9 mouse cellular contexts compared by ENCODE assay signal in genomic region chr7:127194011-127194632, GRCm38 (mm10). TPM values are rescaled to one million over a fixed set of nuclear protein-coding genes. Genes with fewer than 3 reads are reported as not detected.
DNase-seq lines count a peak whose midpoint lies in the region; ATAC-seq and TF ChIP-seq lines count a peak whose summit lies in the region.
"Had no signal": no experiment of that assay in that cellular context is flagged by ENCODE, and none has a peak within 500 bp of the region (broad histone marks: within the 10 kb centered on the region; RNA-seq: fewer than 3 reads in every experiment).

No protein-coding gene starts in this region.

- ATAC-seq in erythroblast, adult 5-6 weeks (replicated peaks; ENCODE audit: low FRiP score, poor library complexity, severe bottlenecking), result no peak
- no peak for ATAC-seq in lung, postnatal 0 days
- no peak for ATAC-seq in limb, embryonic 12.5 days (ENCODE audit: insufficient number of reproducible peaks, insufficient read depth, low FRiP score, low TSS enrichment, low read depth)
- no peak for ATAC-seq in neural tube, embryonic 15.5 days (ENCODE audit: low FRiP score)

- H3K27me3 ChIP-seq in erythroblast, embryonic 14.5 days (ENCODE audit: control insufficient read depth), result no peaks in the 10 kb centered on the region
- H3K27me3 ChIP-seq in lung, postnatal 0 days (replicated peaks; ENCODE audit: insufficient read depth, low read length), result no peaks in the 10 kb centered on the region
- no peaks in the 10 kb centered on the region for H3K27me3 ChIP-seq in limb, embryonic 12.5 days
- no peaks in the 10 kb centered on the region for H3K27me3 ChIP-seq in neural tube, embryonic 15.5 days (replicated peaks)

- no peak for TF ChIP-seq CTCF in lung, postnatal 0 days (IDR thresholded peaks at IDR 0.05)

- H3K9ac ChIP-seq in lung, postnatal 0 days (replicated peaks; ENCODE audit: low read depth), result 0 out of 2 replicates have a peak overlapping the region, but pooled peaks have one; percentile 1
- H3K9ac ChIP-seq in limb, embryonic 12.5 days (replicated peaks), result peak overlapping the region; percentile 69; the same call in 1 of the 2 replicates
- peak overlapping the region; percentile 78; the same call in 1 of the 2 replicates for H3K9ac ChIP-seq in neural tube, embryonic 15.5 days (replicated peaks)

- peaks cover 47% of the 10 kb centered on the region for H3K4me1 ChIP-seq in erythroblast, embryonic 14.5 days (ENCODE audit: control insufficient read depth)
- H3K4me1 ChIP-seq in lung, postnatal 0 days (ENCODE audit: insufficient read depth, low read depth, low read length), result peaks cover 3% of the 10 kb centered on the region; the same call in 1 of the 2 replicates
- peaks cover 20% of the 10 kb centered on the region for H3K4me1 ChIP-seq in limb, embryonic 12.5 days (replicated peaks)
- H3K4me1 ChIP-seq in neural tube, embryonic 15.5 days, result peaks cover 34% of the 10 kb centered on the region

- H3K4me2 ChIP-seq in lung, postnatal 0 days (replicated peaks; ENCODE audit: low read depth, low read length), result no peak overlapping the region
- peak overlapping the region; percentile 74 for H3K4me2 ChIP-seq in limb, embryonic 12.5 days
- H3K4me2 ChIP-seq in neural tube, embryonic 15.5 days, result peak overlapping the region; percentile 91

- H3K9me3 ChIP-seq in erythroblast, embryonic 14.5 days (ENCODE audit: control insufficient read depth, low read length), result no peaks in the 10 kb centered on the region
- no peaks in the 10 kb centered on the region for H3K9me3 ChIP-seq in lung, postnatal 0 days (ENCODE audit: low read length)
- H3K9me3 ChIP-seq in limb, embryonic 12.5 days, result no peaks in the 10 kb centered on the region
- no peaks in the 10 kb centered on the region for H3K9me3 ChIP-seq in neural tube, embryonic 15.5 days (replicated peaks)

- no peak for TF ChIP-seq EP300 in lung, postnatal 0 days (IDR thresholded peaks at IDR 0.05)

- DNase-seq in lung, postnatal 0 days (ENCODE audit: low spot score), result no peak
- DNase-seq in lung, postnatal 36 days, result no peak
- DNase-seq in urinary bladder, postnatal 4 days (ENCODE audit: low spot score in 2 of 2), result no peak
- no peak for DNase-seq in adrenal gland, postnatal 36 days
- DNase-seq: adrenal gland, adult 8-10 months had no signal

- peaks cover 80% of the 10 kb centered on the region for H3K36me3 ChIP-seq in erythroblast, embryonic 14.5 days (ENCODE audit: control insufficient read depth)
- peaks cover 17% of the 10 kb centered on the region; the same call in 1 of the 2 replicates for H3K36me3 ChIP-seq in lung, postnatal 0 days (ENCODE audit: insufficient read depth, low read length)
- peaks cover 62% of the 10 kb centered on the region for H3K36me3 ChIP-seq in limb, embryonic 12.5 days
- peaks cover 57% of the 10 kb centered on the region for H3K36me3 ChIP-seq in neural tube, embryonic 15.5 days

- H3K4me3 ChIP-seq in erythroblast, embryonic 14.5 days (replicated peaks), result peak overlapping the region; percentile 14
- H3K4me3 ChIP-seq in lung, postnatal 0 days (ENCODE audit: low read depth, low read length), result no peak overlapping the region
- peak overlapping the region; percentile 56 for H3K4me3 ChIP-seq in limb, embryonic 12.5 days (replicated peaks)
- H3K4me3 ChIP-seq in neural tube, embryonic 15.5 days (replicated peaks), result peak overlapping the region; percentile 87; the same call in 1 of the 2 replicates

- WGBS in lung, postnatal 0 days, result 88% methylated on average over 17 of the region's 17 CpGs
- 92% methylated on average over 17 of the region's 17 CpGs for WGBS in limb, embryonic 12.5 days
- 95% methylated on average over 17 of the region's 17 CpGs for WGBS in neural tube, embryonic 15.5 days

- H3K27ac ChIP-seq in lung, postnatal 0 days (ENCODE audit: low read length), result no peak overlapping the region
- H3K27ac ChIP-seq in limb, embryonic 12.5 days, result no peak overlapping the region
- no peak overlapping the region for H3K27ac ChIP-seq in neural tube, embryonic 15.5 days (replicated peaks)

RNA-seq across cellular contexts. Expression of gene Cd2bp2, which starts 1.7 kb away (rescaled TPM):
- polyA plus RNA-seq in erythroblast, embryonic 14.5 days (2012), result 6.9 and 9.2 TPM in 2 replicates
- total RNA-seq in erythroblast, adult 5-6 weeks (2015; ENCODE audit: low replicate concordance), result 8.4 and 36.9 TPM in 2 replicates
- 17.9 and 22.9 TPM in 2 replicates for total RNA-seq in erythroblast, adult 5-6 weeks (2017; ENCODE audit: low replicate concordance)
- polyA plus RNA-seq in lung, postnatal 0 days (2015; fragmentation: Nextera tagmentation; extraction: Ambion mirVana), result 28.4 and 29.6 TPM in 2 replicates
- polyA plus RNA-seq in limb, embryonic 12.5 days (2016; fragmentation: Nextera tagmentation; extraction: Ambion mirVana), result 86.5 and 91.8 TPM in 2 replicates
- 64.2 and 65.8 TPM in 2 replicates for polyA plus RNA-seq in neural tube, embryonic 15.5 days (2015; fragmentation: Nextera tagmentation; extraction: Ambion mirVana)
- total RNA-seq in adrenal gland, postnatal 36 days (2021), result 10 to 100 TPM; 59.3 to 61.0 TPM

RNA-seq across cellular contexts. Expression of gene Tbc1d10b, which starts 14.1 kb away (rescaled TPM):
- polyA plus RNA-seq in erythroblast, embryonic 14.5 days (2012), result 9.3 and 10.4 TPM in 2 replicates
- total RNA-seq in erythroblast, adult 5-6 weeks (2015; ENCODE audit: low replicate concordance), result 8.1 and 23.0 TPM in 2 replicates
- total RNA-seq in erythroblast, adult 5-6 weeks (2017; ENCODE audit: low replicate concordance), result 77.5 and 122 TPM in 2 replicates
- 14.4 and 15.0 TPM in 2 replicates for polyA plus RNA-seq in lung, postnatal 0 days (2015; fragmentation: Nextera tagmentation; extraction: Ambion mirVana)
- polyA plus RNA-seq in limb, embryonic 12.5 days (2016; fragmentation: Nextera tagmentation; extraction: Ambion mirVana), result 40.9 and 45.3 TPM in 2 replicates
- polyA plus RNA-seq in neural tube, embryonic 15.5 days (2015; fragmentation: Nextera tagmentation; extraction: Ambion mirVana), result 30.0 and 35.6 TPM in 2 replicates
- total RNA-seq in adrenal gland, postnatal 36 days (2021), result 10 to 100 TPM; 40.7 to 48.4 TPM

RNA-seq across cellular contexts. Expression of gene Mylpf, which starts 14.6 kb away (rescaled TPM):
- 2.0 and 3.5 TPM in 2 replicates for polyA plus RNA-seq in erythroblast, embryonic 14.5 days (2012)
- 6.5 and 9.8 TPM in 2 replicates for total RNA-seq in erythroblast, adult 5-6 weeks (2015; ENCODE audit: low replicate concordance)
- 16.2 and 61.5 TPM in 2 replicates for total RNA-seq in erythroblast, adult 5-6 weeks (2017; ENCODE audit: low replicate concordance)
- polyA plus RNA-seq in lung, postnatal 0 days (2015; fragmentation: Nextera tagmentation; extraction: Ambion mirVana), result 6.4 and 8.0 TPM in 2 replicates
- 142 and 145 TPM in 2 replicates for polyA plus RNA-seq in limb, embryonic 12.5 days (2016; fragmentation: Nextera tagmentation; extraction: Ambion mirVana)
- polyA plus RNA-seq in neural tube, embryonic 15.5 days (2015; fragmentation: Nextera tagmentation; extraction: Ambion mirVana), result 42.1 and 72.2 TPM in 2 replicates
- total RNA-seq in adrenal gland, postnatal 36 days (2021), result 1 to 10 TPM; 1.9 to 2.7 TPM

RNA-seq across cellular contexts. Expression of gene Zfp553, which starts 38.7 kb away (rescaled TPM):
- 0.26 and 0.33 TPM in 2 replicates for polyA plus RNA-seq in erythroblast, embryonic 14.5 days (2012)
- 1.5 and 5.2 TPM in 2 replicates for total RNA-seq in erythroblast, adult 5-6 weeks (2015; ENCODE audit: low replicate concordance)
- 2.0 and 3.2 TPM in 2 replicates for total RNA-seq in erythroblast, adult 5-6 weeks (2017; ENCODE audit: low replicate concordance)
- 15.5 and 15.7 TPM in 2 replicates for polyA plus RNA-seq in lung, postnatal 0 days (2015; fragmentation: Nextera tagmentation; extraction: Ambion mirVana)
- polyA plus RNA-seq in limb, embryonic 12.5 days (2016; fragmentation: Nextera tagmentation; extraction: Ambion mirVana), result 61.9 and 65.5 TPM in 2 replicates
- 47.5 and 48.8 TPM in 2 replicates for polyA plus RNA-seq in neural tube, embryonic 15.5 days (2015; fragmentation: Nextera tagmentation; extraction: Ambion mirVana)
- total RNA-seq in adrenal gland, postnatal 36 days (2021), result 10 to 100 TPM; 10.1 to 11.9 TPM

RNA-seq across cellular contexts. Expression of gene Sept1, which starts 38.8 kb away (rescaled TPM):
- polyA plus RNA-seq in erythroblast, embryonic 14.5 days (2012), result 26.0 and 36.2 TPM in 2 replicates
- 189 and 204 TPM in 2 replicates for total RNA-seq in erythroblast, adult 5-6 weeks (2015; ENCODE audit: low replicate concordance)
- total RNA-seq in erythroblast, adult 5-6 weeks (2017; ENCODE audit: low replicate concordance), result 179 and 191 TPM in 2 replicates
- 13.0 TPM in 2 replicates for polyA plus RNA-seq in lung, postnatal 0 days (2015; fragmentation: Nextera tagmentation; extraction: Ambion mirVana)
- 34.1 and 35.9 TPM in 2 replicates for polyA plus RNA-seq in limb, embryonic 12.5 days (2016; fragmentation: Nextera tagmentation; extraction: Ambion mirVana)
- polyA plus RNA-seq in neural tube, embryonic 15.5 days (2015; fragmentation: Nextera tagmentation; extraction: Ambion mirVana), result 15.8 and 40.6 TPM in 2 replicates
- 1 to 10 TPM; 5.6 to 7.9 TPM for total RNA-seq in adrenal gland, postnatal 36 days (2021)

Comparison
In these comparisons a context has a peak if more than half of its experiments do, and no peak if none do; other contexts are left out.
1. H3K9ac ChIP-seq: peak in every context shown above with its lines; median percentile 78 in neural tube, embryonic 15.5 days; 69 in limb, embryonic 12.5 days; 1 in lung, postnatal 0 days.